Mouse (Mus musculus) left cerebral cortex, adult 8-10 months (tissue): ENCODE measurements around the gene Rrn3. TPM values are rescaled to one million over a fixed set of nuclear protein-coding genes. Genes with fewer than 3 reads are reported as not detected.
"Not testable (repeated sequence)": the region's sequence is repeated elsewhere in the genome, so short reads cannot be mapped to it uniquely, and the experiment has no call there.

ENCODE experiments used
- DNase-seq, 2 experiments: peaks; one replicate each; pipeline ENCODE4 v3.0.0; 2022; ENCODE audit warnings: low spot score in 2 of 2
- total RNA-seq, 4 experiments: library from RNA; stranded (reverse); gene quantifications; 2 replicates each; pipeline ENCODE4 v1.2.4; 2022

Rrn3 gene
- total RNA-seq, 4 experiments from 2014 or later: 47.7 to 52.9 (median 50.2) TPM

- no peak for DNase-seq
Measured at GRCm38 (mm10) chr16:13781216-13781615, 708 bp downstream of the Rrn3 start.

DNA sequence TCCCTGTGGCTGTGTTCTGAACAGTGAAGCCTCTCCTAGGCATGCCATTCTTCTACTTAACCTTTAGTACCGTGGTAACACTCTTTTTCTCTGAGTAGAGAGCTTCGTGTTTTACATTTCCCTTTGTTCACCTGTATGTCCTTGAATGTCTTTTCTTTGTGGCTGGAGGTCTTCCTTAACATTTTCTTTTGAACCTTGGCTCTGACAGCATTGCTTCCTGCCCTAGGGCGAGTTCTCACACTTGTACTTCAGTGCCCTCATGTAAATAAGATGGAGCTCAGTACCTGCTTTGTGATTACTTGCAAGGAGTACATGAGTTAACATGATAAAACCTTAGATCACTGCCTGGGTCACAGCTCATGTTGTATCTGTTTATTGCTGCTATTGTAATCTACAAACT is 5.4 kb downstream of the Rrn3 start:
- DNase-seq: no peak

- DNase-seq: not testable (repeated sequence)
Measured at GRCm38 (mm10) chr16:13793441-13793840, 12.9 kb downstream of the Rrn3 start.

- no peak for DNase-seq
Measured at GRCm38 (mm10) chr16:13796746-13797175, 16.3 kb downstream of the Rrn3 start.

- DNase-seq: no peak
Measured at GRCm38 (mm10) chr16:13801231-13801630, 20.7 kb downstream of the Rrn3 start.

DNA sequence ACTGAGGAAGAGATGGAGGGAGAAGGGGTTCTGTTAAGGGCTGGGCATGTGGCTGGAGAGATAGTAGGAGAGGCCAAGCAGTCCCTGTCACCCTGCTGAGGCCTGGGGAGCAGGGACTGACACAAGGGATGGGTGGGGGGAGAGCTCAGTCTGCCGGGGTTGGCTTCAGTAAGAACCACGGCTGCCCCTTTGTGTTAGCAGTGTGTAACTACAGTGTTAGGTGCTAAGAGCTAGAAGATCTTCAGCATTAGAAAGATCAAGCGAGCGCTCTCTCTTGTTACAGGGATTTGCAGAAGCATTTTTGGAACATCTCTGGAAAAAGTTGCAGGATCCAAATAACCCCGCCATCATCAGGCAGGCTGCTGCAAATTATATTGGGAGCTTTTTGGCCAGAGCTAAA is 24.2 kb downstream of the Rrn3 start:
- DNase-seq: no peak

GRCm38 (mm10) chr16:13807616-13808015 is 27.1 kb downstream of the Rrn3 start:
- no peak for DNase-seq

- no peak for DNase-seq
Measured at GRCm38 (mm10) chr16:13808410-13808809, 27.9 kb downstream of the Rrn3 start.

DNA sequence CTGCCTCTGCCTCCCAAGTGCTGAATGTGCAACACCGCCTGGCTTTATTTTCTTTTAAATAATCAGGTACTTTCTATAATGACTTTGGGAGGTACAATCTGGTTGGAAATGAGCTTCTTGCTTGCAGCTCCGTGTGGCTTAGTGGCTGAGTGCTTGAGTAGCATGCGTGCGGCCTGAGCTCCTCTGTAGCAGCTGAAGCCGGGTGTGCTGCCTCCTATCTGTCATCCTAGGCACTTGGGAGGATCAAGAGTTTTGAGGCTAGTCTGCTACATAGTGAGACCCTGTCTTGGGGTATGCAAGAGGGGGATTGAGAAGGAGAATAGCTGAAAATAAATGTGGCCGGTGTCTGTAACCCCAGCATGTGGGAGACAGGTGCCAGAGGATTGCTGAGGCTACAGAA is 31.6 kb downstream of the Rrn3 start:
- no peak for DNase-seq

DNA sequence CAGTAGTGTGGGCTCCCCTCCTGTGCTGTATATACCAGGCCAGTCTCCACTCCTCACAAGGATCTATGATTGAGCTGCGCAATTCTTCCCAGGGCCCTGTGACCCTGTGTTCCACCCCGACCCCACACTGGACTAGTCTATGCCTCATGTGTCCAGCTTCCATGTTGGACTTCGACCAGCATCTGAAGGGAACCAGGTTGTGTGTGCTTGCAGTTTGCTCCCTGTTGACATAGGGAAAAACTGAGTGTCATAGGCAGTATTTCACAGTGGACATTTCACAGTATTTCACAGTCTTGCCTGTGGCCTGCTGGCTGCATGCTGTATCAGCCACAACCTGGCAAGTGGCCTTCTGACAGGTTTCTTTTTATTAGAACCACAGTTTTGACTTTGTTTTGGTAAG is 32.7 kb downstream of the Rrn3 start:
- DNase-seq: no peak

GRCm38 (mm10) chr16:13818560-13819393 is 38.3 kb downstream of the Rrn3 start, which contains the start of gene Ntan1:
Gene Ntan1, plus strand, starts transcription at chr16:13818845.
- peak; percentile 86 to 96 for DNase-seq

GRCm38 (mm10) chr16:13819394-13819743 is 38.9 kb downstream of the Rrn3 start:
- no peak for DNase-seq

- DNase-seq: no peak
Measured at GRCm38 (mm10) chr16:13819806-13820500, 39.4 kb downstream of the Rrn3 start.

GRCm38 (mm10) chr16:13820771-13821170 is 40.3 kb downstream of the Rrn3 start:
- DNase-seq: no peak

GRCm38 (mm10) chr16:13825781-13826490 is 45.4 kb downstream of the Rrn3 start:
- DNase-seq: no peak

GRCm38 (mm10) chr16:13826511-13826910 is 46.0 kb downstream of the Rrn3 start:
- DNase-seq: no peak

DNA sequence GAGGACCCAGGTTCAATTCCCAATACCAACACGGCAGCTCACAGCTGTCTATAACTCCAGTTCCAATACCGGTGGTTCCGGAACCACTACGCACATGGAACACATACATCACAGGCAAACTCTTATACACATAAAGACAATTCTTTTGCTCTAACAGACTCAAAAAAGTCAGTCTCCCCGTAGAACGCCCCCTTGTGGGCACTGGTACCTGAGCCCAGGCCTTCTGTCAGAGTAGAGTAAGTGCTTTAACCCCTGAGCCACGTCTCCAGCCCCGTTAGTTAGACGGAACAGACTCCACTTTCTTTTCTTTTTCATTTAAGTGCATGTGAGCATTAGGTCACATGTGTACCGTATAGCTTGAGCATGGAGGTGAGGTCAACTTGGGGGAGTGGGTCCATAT is 49.9 kb downstream of the Rrn3 start:
- no peak for DNase-seq

DNA sequence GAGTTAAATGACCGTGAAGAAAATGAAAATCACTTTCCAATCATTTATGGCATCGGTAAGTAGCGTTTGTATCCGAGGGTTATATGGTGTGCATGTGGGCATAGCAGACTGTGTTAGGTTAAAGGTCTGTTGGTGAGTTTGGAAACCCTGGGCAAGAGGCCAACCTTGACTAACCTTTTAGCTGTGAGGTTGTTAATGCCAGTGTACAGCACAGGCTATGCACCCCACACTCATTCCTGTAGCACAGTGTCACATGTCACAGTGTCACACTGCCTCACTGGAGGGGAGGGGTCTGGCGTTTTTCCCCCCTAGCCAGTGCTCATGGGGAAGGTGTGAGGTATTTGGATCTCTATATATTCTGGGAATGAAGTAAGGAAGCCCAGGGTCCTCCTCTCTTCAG is 51.1 kb downstream of the Rrn3 start:
- DNase-seq: no peak

GRCm38 (mm10) chr16:13834382-13834781 is 53.9 kb downstream of the Rrn3 start:
- no peak for DNase-seq

- DNase-seq: no peak
Measured at GRCm38 (mm10) chr16:13840056-13840455, 59.5 kb downstream of the Rrn3 start.

GRCm38 (mm10) chr16:13840956-13841355 is 60.4 kb downstream of the Rrn3 start:
- no peak for DNase-seq

DNA sequence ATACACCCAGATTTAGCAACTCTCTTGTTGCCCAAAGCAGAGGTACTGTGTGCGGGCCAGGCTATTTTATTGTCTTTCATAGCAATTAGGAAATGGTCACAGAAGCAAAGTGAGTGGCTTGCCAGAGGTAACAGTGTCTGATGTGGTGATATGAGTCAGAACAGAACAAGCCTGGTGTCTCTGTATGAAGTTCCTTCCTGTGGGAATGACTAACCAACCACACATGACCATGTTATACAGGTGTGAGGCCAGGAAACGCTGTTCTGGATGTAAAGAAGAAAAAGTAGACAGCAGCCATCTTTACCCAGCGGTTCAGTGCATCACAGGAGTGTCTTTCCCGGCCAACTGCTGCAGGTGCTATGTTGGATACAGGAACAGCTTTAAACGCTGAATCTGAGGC is 64.5 kb downstream of the Rrn3 start:
- DNase-seq: no peak
